Mouse (Mus musculus) heart, embryonic 12.5 days (tissue): ENCODE measurements around the gene Cyp2g1. TPM values are rescaled to one million over a fixed set of nuclear protein-coding genes. Genes with fewer than 3 reads are reported as not detected.
"Not testable (repeated sequence)": the region's sequence is repeated elsewhere in the genome, so short reads cannot be mapped to it uniquely, and the experiment has no call there.

Source experiments
- ATAC-seq: fragments of 200-750 bp; cut with Nextera tagmentation; 2 replicates; pipeline ENCODE4 v1.8.0; 2017; ENCODE audit warnings: moderate TSS enrichment, moderate library complexity; ENCODE audit not compliant: insufficient number of reproducible peaks, low FRiP score
- H3K27ac ChIP-seq: fragments of 300-500 bp; sonication (generic); 2 replicates; pipeline ENCODE4 v1.5.1; 2016; ENCODE audit warnings: mild to moderate bottlenecking, moderate library complexity; ENCODE audit not compliant: poor library complexity, severe bottlenecking
- H3K27me3 ChIP-seq: fragments of 300-500 bp; sonication (generic); replicated peaks from 2 replicates; pipeline ENCODE4 v1.6.1; 2016; ENCODE audit warnings: mild to moderate bottlenecking, moderate library complexity
- H3K36me3 ChIP-seq: fragments of 300-500 bp; sonication (generic); 2 replicates; pipeline ENCODE4 v1.6.1; 2016; ENCODE audit warnings: mild to moderate bottlenecking, moderate library complexity
- H3K4me1 ChIP-seq: fragments of 300-500 bp; sonication (generic); replicated peaks from 2 replicates; pipeline ENCODE4 v1.6.1; 2016; ENCODE audit warnings: mild to moderate bottlenecking
- H3K4me2 ChIP-seq: fragments of 300-500 bp; sonication (generic); 2 replicates; pipeline ENCODE4 v1.6.1; 2016; ENCODE audit warnings: mild to moderate bottlenecking, moderate library complexity
- H3K4me3 ChIP-seq: fragments of 300-500 bp; sonication (generic); 2 replicates; pipeline ENCODE4 v1.5.1; 2016; ENCODE audit warnings: mild to moderate bottlenecking
- H3K9ac ChIP-seq: fragments of 300-500 bp; sonication (generic); 2 replicates; pipeline ENCODE4 v1.6.1; 2016; ENCODE audit warnings: mild to moderate bottlenecking, moderate library complexity
- H3K9me3 ChIP-seq: fragments of 300-500 bp; sonication (generic); replicated peaks from 2 replicates; pipeline ENCODE4 v1.6.1; 2016; ENCODE audit warnings: mild to moderate bottlenecking, moderate library complexity
- WGBS: fragments of 180-500 bp; shearing (Covaris S2); methylation state at CpG from one replicate; pipeline ENCODE4 v1.1.7; 2016; 5-methylcytosine and 5-hydroxymethylcytosine counted together
- polyA plus RNA-seq: library from polyadenylated mRNA; unstranded; fragments of >200 nt; fragmentation: Nextera tagmentation; extraction: Ambion mirVana; gene quantifications from 2 replicates; pipeline ENCODE4 v1.2.1, GENCODE M21; 2016

The Cyp2g1 gene
- polyA plus RNA-seq, 1 experiment from 2014 or later, result not detected

DNA sequence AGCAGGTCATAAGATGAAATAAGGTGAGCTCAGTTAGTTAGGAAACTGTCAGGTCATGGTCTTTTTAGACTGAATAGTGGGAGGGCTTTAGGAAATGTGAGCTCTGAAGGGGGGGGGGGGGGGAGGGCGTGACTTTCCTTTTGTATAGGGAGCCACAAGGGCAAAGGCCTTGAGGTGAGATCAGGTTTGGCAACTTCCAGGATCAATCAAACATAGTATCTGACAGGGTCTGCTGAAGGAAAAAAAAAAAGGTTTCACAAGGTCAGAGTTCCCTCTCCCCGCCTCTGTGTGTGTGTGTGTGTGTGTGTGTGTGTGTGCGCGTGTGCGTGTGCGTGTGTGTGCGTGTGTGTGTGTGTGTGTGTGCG, 26.9 kb upstream of the Cyp2g1 start:
- no peak overlapping the region for H3K9ac ChIP-seq
- ATAC-seq, result no peak
- no peaks in the 10 kb centered on the region; the same call in 1 of the 2 replicates for H3K4me1 ChIP-seq
- no peaks in the 10 kb centered on the region for H3K9me3 ChIP-seq
- no peak overlapping the region for H3K4me2 ChIP-seq
- H3K27ac ChIP-seq, result no peak overlapping the region
- WGBS, result 44% methylated on average over 7 of the region's 8 CpGs
- no peaks in the 10 kb centered on the region; the same call in 1 of the 2 replicates for H3K27me3 ChIP-seq
- H3K36me3 ChIP-seq, result no peaks in the 10 kb centered on the region
- H3K4me3 ChIP-seq, result no peak overlapping the region

DNA sequence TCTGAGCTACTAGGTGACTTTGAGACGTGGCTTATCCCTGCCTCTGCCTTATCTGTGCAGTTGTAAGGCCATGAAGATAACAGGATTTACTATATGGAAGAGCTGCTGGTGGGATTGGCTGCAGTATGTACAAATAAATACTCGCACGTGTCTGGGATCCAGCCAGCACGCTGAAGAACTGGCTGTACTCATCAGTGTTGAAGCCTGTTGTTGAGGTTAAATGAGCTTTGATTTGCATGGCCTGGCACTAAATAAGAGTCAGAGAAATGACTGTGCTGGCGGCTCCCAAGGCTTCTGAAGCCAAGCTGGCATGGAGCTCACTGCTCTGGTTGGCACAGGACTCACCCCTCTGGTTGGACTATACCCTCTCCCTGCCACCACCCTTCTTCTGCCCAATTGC, 25.5 kb upstream of the Cyp2g1 start:
- Histone ChIP-seq H3K9me3 (no peaks in the 10 kb centered on the region), H3K27me3 (no peaks in the 10 kb centered on the region), H3K4me3 (no peak overlapping the region), H3K27ac (no peak overlapping the region), H3K4me2 (no peak overlapping the region), H3K36me3 (no peaks in the 10 kb centered on the region), H3K9ac (no peak overlapping the region), H3K4me1 (no peaks in the 10 kb centered on the region; the same call in 1 of the 2 replicates)
- no peak for ATAC-seq
- 55% methylated on average over 5 of the region's 5 CpGs for WGBS

DNA sequence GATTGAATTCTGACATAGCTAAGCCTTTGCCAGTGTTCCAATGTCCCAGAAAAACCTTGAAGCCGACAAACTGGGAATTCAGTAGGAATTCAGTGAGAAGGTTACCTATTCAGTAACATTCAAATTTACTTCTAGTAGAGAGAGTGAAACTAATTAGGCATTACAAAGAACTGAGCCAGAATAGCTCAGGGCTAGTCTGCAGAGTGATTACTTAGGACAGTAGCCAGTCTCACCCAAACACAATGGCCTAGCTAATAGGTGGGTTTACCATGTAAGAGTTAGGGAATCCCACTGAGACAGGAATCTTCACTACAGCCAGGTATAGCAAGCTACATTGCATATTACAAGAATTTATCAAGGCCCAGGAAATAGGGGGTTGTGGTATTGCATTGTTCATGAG, 22.7 kb upstream of the Cyp2g1 start:
- H3K4me1 ChIP-seq, H3K4me3 ChIP-seq, H3K9ac ChIP-seq, H3K4me2 ChIP-seq, ATAC-seq, H3K9me3 ChIP-seq, H3K27ac ChIP-seq, H3K36me3 ChIP-seq, H3K27me3 ChIP-seq: not testable (repeated sequence)
- WGBS, result 50% methylated on average over 1 of the region's 1 CpGs

DNA sequence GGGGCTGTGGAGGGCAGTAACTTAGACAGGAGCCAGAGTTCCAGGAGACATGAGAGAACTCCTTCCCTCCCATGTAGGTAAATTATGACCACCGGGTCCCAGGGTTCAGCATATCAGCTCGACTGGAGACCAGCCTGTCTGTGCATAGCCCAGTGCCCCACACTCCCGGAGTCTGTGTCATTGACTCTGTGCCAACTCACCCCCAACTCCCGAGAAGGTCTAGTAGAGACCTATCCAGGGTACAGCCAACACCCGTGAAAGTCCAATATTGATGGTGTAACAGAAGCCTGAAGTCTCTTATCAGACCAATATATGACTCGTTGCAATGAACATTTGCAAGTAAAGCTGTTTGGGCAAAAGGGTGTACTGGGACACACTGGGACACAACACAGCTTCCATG, 18.7 kb upstream of the Cyp2g1 start:
- 63% methylated on average over 6 of the region's 6 CpGs for WGBS
- ATAC-seq, result no peak
- no peak overlapping the region for H3K27ac ChIP-seq

DNA sequence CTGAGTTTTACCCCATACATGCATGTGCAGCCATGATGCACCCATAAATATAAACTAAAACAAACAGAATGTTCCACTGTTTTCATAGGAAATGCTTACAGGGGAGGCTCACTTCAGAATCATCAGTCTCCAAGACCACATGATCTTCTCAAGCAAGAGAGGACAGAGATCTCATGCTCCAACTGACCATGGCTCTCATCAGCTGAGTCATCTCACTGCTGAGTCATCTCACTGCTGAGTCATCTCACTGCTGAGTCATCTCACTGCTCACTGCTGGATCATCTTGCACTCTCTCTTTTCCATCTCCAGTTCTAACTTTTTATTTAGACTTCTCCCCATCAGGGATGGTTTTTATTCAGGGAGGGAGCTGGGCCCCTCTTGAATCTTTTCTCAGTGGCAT, 8.6 kb upstream of the Cyp2g1 start:
- Histone ChIP-seq H3K36me3 (no peaks in the 10 kb centered on the region), H3K27ac (no peak overlapping the region), H3K4me1 (no peaks in the 10 kb centered on the region), H3K4me2 (no peak overlapping the region), H3K9ac (no peak overlapping the region), H3K9me3 (0 out of 2 replicates have a peak, but pooled peaks cover 2% of the 10 kb centered on the region), H3K4me3 (no peak overlapping the region), H3K27me3 (no peaks in the 10 kb centered on the region)
- no peak; the same call in 1 of the 2 replicates for ATAC-seq

More for the DNA sequence above, 18.7 kb upstream of the Cyp2g1 start:
- no peak overlapping the region for H3K4me2 ChIP-seq
- no peaks in the 10 kb centered on the region for H3K27me3 ChIP-seq
- H3K9ac ChIP-seq, result no peak overlapping the region
- H3K36me3 ChIP-seq, result no peaks in the 10 kb centered on the region
- H3K9me3 ChIP-seq, result peaks cover 6% of the 10 kb centered on the region; the same call in 1 of the 2 replicates
- H3K4me3 ChIP-seq, result no peak overlapping the region
- H3K4me1 ChIP-seq, result no peaks in the 10 kb centered on the region

DNA sequence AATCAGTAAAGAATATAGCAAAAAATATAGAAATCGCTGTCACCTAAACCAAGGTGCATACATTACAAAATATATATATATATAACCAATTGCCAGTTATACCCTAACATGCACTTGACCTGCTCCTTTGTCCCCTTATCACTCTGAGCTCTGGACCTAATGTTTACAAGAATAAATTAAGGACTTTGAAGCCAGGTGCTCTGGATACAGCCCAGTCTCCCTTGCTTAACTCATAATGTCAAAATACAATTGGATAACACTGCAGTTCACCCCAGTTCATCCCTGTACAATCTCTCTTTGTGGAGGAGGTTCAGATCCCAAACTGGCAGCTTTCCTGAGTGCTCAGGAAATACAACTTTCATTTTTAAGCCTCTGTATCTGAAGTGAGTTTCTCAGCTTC, 7.7 kb upstream of the Cyp2g1 start:
- Histone ChIP-seq H3K9me3 (0 out of 2 replicates have a peak, but pooled peaks cover 2% of the 10 kb centered on the region), H3K4me1 (no peaks in the 10 kb centered on the region), H3K27me3 (no peaks in the 10 kb centered on the region), H3K9ac (no peak overlapping the region), H3K27ac (no peak overlapping the region), H3K36me3 (no peaks in the 10 kb centered on the region), H3K4me2 (no peak overlapping the region), H3K4me3 (no peak overlapping the region)
- 82% methylated on average over 1 of the region's 1 CpGs for WGBS
- ATAC-seq, result no peak

DNA sequence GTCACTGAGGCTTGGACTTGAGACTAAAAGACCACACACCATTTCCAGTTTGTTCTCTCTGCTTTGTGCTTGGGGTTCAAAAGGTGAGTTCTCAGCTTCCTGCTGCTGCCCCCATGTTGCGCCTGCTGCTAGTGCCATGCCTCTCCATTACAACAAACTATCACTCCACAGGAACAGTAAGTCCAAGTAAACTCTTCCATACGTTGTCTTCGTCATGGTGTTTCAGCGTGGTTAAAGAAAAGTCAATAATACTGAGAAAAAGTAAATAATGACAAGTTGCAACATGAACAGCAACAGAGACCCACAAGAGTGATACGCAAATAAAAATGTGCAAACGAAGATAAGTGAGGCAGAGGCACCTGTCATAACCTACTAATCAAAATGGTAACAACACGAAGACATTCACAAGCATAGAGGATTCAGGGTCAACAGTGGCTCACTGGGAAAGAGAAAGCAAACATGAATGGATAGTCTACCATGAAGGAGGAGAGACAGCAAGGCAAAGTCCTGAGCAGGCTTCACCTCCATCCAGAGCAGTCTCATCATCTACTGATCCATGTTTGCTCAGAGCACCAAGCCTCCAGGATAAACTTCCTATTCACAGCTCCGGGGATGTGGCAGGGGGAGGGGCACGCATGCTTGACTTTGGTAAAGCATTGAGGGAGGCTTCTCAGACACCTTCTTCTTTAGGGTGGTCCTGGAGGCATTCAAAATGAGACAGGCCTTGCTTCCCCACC, 23.0 kb downstream of the Cyp2g1 start:
- H3K36me3 ChIP-seq, H3K4me2 ChIP-seq, H3K9me3 ChIP-seq, H3K9ac ChIP-seq, H3K4me3 ChIP-seq, H3K27me3 ChIP-seq, ATAC-seq, H3K4me1 ChIP-seq, H3K27ac ChIP-seq: not testable (repeated sequence)
- 75% methylated on average over 9 of the region's 9 CpGs for WGBS

DNA sequence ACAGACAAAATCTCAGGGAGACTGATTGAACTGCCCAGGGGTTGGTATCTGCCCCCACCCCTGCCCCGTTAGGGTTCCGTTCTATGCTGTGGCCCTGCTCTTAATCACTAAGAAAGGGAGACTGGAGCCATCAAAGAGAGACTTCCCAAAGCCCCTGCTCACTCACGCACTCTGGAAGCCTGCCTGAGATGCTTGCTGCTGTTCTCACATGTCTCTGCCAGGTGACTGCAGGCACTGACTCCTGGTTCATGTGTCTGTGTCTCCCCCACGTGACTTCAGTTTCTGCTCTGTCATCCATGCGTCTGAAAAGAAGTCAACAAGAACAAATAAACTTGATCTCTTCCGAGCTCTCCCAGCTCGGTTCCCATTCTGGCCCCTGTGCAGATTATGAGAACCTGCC, 24.0 kb downstream of the Cyp2g1 start:
- not testable (repeated sequence) for H3K9me3 ChIP-seq, H3K4me1 ChIP-seq, ATAC-seq, H3K27me3 ChIP-seq, H3K9ac ChIP-seq, H3K27ac ChIP-seq, H3K4me3 ChIP-seq, H3K36me3 ChIP-seq, H3K4me2 ChIP-seq
- WGBS, result 64% methylated on average over 7 of the region's 7 CpGs

DNA sequence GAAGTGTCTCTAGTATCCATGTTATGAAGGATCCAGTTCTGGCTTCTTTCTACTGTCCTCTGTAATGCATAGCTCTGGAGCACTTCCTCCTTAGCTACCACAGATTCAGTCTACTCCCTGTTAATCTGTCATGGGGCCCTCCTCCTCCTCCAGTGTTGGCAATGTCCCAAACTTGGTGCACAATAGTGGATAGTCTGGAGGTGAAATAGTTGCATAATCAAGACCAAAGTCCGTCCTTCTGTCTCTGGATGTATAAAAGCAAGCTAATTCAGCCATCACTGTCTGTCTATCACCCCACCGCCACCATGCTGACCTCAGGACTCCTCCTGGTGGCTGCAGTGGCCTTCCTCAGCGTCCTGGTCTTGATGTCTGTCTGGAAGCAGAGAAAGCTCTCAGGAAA, 26.4 kb downstream of the Cyp2g1 start, which contains the start of gene Cyp2a5:
TSS of gene Cyp2a5 (plus strand) at position 247 of the 400 bp plus-strand sequence.
- H3K4me3 ChIP-seq, H3K27ac ChIP-seq, H3K4me1 ChIP-seq, H3K4me2 ChIP-seq, H3K9me3 ChIP-seq, H3K9ac ChIP-seq, H3K27me3 ChIP-seq, ATAC-seq, H3K36me3 ChIP-seq: not testable (repeated sequence)
- 63% methylated on average over 3 of the region's 3 CpGs for WGBS

DNA sequence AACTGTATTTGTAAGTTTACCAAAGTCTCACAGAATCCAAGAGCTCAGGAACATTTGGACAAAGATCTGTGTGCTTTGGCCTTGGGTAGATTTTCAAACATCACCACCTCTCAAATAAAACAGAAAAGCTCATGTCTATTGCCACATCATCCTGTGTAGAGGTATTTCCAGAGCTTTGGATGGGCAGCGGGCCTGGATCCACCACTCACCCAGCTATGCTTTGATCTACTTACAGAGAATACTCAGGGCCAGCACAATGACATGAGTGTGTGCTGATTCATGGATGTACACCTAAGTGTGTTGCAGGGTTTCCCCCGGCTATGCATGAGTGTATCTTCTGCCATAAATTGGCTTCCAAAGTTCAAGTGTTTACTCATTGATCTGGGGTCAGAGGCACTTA, 34.7 kb downstream of the Cyp2g1 start:
- not testable (repeated sequence) for ATAC-seq, H3K9ac ChIP-seq, H3K36me3 ChIP-seq

DNA sequence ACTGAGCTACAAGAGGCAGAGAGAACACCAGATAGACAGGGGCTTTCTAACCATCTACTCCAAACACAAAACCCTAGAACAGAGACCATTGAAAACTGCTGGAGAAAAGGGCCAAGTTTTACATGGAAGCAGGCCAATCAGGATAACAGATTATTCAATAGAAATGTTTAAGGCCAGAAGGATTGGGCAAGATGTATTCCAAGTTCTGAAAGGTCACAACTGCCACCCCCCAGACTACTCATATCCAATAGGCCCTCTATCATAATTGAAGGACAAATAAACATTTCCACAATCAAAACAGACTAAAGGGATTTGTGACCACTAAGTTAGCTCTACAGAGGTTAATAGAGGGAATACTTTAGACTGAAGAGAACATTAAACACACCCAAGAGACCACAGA, 41.4 kb downstream of the Cyp2g1 start:
- not testable (repeated sequence) for H3K4me2 ChIP-seq, H3K4me3 ChIP-seq, H3K9ac ChIP-seq, H3K4me1 ChIP-seq, H3K9me3 ChIP-seq, ATAC-seq, H3K36me3 ChIP-seq, H3K27ac ChIP-seq, H3K27me3 ChIP-seq

More for the DNA sequence above, 34.7 kb downstream of the Cyp2g1 start:
- H3K4me2 ChIP-seq, H3K9me3 ChIP-seq, H3K27ac ChIP-seq, H3K4me1 ChIP-seq, H3K4me3 ChIP-seq, H3K27me3 ChIP-seq: not testable (repeated sequence)
- WGBS, result 75% methylated on average over 2 of the region's 2 CpGs
